Mouse (Mus musculus): ENCODE data around the gene Prss40. TPM values are rescaled to one million over a fixed set of nuclear protein-coding genes. Genes with fewer than 3 reads are reported as not detected.
"Not testable (repeated sequence)": the region's sequence is repeated elsewhere in the genome, so short reads cannot be mapped to it uniquely, and the experiment has no call there.

Prss40 gene
- polyA plus RNA-seq, 1 experiment: 0.31 TPM

GRCm38 (mm10) chr1:34535043-34535698 is 25.6 kb downstream of the Prss40 start, which contains the start of gene Cfc1:
Gene Cfc1 (plus strand): TSS chr1:34535648.
- DNase-seq (ENCODE audit: low read depth): not testable (repeated sequence)

GRCm38 (mm10) chr1:34534574-34534973 is 26.2 kb downstream of the Prss40 start:
- not testable (repeated sequence) for DNase-seq (ENCODE audit: low read depth)

DNA sequence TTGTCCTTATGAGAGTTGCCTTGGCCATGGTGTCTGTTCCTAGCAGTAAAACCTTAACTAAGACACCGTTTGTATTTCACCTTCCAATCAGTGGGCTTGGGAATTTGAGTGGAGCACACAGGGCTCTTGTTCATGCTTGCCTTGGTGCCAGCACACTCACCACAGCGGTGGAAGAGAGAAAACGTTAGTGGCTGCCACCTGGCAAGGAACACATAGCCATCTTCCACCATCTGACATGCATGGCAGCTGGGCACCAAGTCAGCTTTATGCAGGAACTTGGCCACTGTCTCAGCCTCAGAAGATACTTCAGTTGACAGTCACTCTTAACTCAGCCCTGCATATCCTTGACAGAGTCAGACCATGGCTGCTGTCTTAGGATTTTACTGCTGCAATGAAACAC is 37.1 kb downstream of the Prss40 start:
- DNase-seq (ENCODE audit: low read depth): no peak

DNA sequence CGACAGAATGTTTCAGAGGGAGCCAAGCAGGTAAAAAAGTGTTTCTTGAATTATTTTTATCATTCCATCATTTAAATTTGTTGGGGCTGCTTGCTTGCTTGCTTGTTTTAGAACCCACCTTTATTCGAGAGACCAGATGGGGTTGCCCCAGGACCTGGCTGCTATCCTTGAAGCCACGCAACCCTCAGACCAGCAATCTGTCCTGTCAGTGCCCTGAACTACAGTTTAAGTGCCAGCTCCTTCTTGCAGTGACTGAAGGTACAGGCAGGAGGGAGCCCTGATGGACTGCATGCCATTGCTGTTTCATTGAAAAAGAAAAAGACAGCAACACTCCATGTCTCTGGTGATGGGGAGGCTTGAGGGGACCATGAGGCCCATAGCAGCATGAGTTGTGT is 37.9 kb downstream of the Prss40 start:
- DNase-seq (ENCODE audit: low read depth): no peak

- no peak for DNase-seq (ENCODE audit: low read depth)
Measured at GRCm38 (mm10) chr1:34522205-34522849, 38.4 kb downstream of the Prss40 start.

DNA sequence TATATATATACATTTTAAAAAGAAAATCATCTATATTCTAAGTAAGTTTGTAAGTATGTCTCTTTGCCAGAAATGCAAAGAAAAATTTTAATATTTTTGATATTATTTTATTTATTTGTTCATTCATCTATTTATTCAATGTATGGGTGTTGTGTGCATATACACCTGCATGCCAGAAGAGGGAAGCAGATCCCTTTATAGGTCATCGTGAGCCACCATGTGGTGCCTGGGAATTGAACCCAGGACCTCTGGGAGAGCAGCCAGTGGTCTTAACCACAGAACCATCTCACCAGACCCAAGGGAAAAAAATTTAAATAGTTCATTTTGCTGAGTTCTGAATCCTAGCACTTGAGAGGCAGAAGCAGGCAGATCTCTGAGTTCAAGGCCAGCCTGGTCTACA is 42.5 kb downstream of the Prss40 start:
- DNase-seq (ENCODE audit: low read depth): no peak

DNA sequence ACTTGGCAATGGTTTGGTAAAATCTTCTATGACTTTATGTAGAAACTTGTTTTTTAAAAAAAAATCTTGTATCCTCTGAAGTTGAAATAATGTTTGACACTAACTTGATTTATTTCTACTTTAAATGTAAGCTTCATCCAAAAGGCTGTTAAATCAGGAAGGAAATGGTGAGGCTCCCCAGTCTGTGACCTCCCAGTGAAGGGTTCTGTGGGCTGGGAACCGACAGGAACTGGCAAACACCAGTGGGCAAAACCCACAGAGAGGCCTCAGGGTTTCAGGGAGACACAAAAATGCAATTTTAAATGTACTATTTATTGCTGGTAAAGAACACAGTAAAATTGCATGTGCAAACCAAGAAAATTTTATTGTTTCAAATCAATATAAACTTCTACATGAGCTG is 42.9 kb downstream of the Prss40 start:
- DNase-seq (ENCODE audit: low read depth): not testable (repeated sequence)

DNA sequence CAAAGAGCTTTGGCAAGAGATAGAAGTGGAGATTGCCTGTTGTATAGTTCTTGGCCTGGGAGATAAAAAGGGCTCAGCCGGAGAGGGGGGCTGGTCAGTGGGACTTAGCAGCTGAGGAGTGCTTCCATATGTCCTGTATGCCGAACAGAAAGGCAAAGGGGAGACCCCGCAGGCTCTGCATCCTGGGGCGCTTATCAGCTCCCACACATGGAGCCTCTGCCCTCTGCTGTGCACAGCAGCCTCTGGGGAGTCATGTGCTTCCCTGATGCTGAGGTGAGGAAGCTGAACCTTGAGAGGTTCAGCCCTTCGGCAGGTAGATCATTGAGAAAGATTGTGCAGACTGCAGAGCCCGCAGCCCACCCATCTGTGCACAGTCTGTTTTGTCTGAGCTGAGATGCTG is 43.4 kb downstream of the Prss40 start:
- not testable (repeated sequence) for DNase-seq (ENCODE audit: low read depth)

GRCm38 (mm10) chr1:34516595-34516994 is 44.1 kb downstream of the Prss40 start:
- no peak for DNase-seq (ENCODE audit: low read depth)

GRCm38 (mm10) chr1:34513068-34513467 is 47.7 kb downstream of the Prss40 start:
- no peak for DNase-seq (ENCODE audit: low read depth)

GRCm38 (mm10) chr1:34511027-34511426 is 49.7 kb downstream of the Prss40 start:
- DNase-seq (ENCODE audit: low read depth): no peak

DNA sequence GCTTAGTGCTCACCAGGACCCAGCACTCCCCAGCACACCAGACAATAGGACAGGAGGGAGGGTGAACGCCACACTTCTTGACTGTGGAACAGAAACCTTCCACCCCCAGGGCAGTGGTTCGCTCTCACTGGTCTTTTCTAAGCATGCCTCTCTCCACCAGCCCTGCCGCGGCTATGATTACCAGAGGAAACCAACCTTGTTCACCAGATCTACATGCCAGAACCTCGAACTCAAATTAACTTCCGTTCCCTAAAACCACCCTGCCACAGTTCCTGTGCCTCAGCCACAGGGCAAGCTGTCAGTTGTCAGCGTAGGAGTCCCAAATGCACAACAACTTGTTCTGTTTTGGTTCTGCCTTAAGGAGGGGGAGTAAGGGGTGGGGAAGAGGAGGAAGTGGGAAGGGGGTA is 50.2 kb downstream of the Prss40 start:
- no peak for DNase-seq (ENCODE audit: low read depth)

DNA sequence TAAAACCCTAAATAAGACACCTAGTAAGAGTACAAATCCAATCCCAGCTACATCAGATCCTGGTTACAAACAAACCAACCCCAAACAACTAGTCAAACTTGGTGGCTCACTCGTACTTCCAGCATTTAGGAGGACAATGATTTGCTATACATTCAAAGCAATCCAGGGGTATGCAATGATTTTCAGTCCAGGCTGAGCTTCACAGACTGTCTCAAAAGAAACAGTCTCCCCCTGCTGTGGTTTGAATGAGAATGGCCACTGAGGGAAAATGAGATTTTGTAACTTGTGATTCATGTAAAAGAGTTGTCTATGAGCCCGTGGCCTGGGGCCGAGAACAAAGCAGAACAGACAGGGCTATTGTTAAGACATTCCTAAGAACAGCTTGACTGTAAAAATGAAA is 52.8 kb downstream of the Prss40 start:
- no peak for DNase-seq (ENCODE audit: low read depth)

GRCm38 (mm10) chr1:34505970-34506551 is 54.7 kb downstream of the Prss40 start:
- no peak for DNase-seq (ENCODE audit: low read depth)

DNA sequence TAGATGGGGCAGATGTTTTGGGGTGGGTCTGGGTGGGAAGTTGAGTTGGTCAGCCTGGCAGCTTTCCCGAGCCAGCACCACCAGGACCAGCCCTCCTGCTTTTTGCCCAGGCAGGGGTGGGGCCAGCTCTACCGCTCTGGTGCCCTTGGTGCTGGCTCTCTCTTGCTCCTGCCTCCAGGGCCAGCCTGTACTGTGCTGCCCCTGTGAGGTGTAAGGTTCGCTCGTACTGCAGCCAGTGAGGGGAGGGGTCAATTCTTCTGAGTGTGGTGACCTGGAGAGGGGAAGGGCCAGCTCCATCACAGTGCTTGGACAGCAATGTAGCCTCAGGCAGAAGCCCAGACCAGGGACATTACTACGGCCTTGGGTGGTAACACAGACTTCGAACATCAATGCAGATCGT is 55.4 kb downstream of the Prss40 start:
- no peak for DNase-seq (ENCODE audit: low read depth)

DNA sequence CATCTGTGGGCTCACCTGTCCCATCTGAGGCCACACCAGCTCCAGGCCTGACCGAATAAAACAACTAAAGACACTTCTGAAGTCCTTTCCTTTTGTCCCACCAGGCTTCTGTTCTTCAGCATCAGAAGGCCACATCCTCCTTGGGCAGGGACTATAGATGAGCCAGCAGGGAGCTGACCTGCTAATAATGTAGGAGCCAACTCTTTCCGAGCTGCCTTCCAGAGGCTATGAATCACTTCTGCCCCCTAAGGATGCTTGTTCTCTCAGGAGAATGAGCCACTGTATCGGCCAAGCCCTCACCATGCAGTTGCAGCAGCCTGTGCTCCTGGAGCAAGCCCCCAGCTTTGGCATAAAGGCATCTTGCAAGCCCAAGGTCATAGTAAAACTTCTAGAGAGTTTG is 57.8 kb downstream of the Prss40 start:
- DNase-seq (ENCODE audit: low read depth): no peak

Other genes starting within 250 kb of the Prss40 start
- 24.6 and 29.5 TPM in 2 replicates for gene Ccdc115, start 121.3 kb downstream of the Prss40 start, polyA plus RNA-seq (2012; rRNA removed)
- gene Imp4, start 121.1 kb downstream of the Prss40 start, polyA plus RNA-seq (2012; rRNA removed): 38.3 and 43.0 TPM in 2 replicates
- gene Ptpn18, start 101.2 kb downstream of the Prss40 start, polyA plus RNA-seq (2012; rRNA removed): 27.6 and 38.7 TPM in 2 replicates
- gene Prss39, start 62.5 kb downstream of the Prss40 start, polyA plus RNA-seq (2012; rRNA removed): 2.3 and 2.9 TPM in 2 replicates
- gene Cfc1, start 25.3 kb downstream of the Prss40 start, polyA plus RNA-seq (2012; rRNA removed): not detected in 2 replicates
- gene Amer3, start 18.7 kb upstream of the Prss40 start, polyA plus RNA-seq (2012; rRNA removed): not detected in 2 replicates

Measured in gonadal fat pad, adult 2 months (tissue).